Mouse (Mus musculus): Measurements from ENCODE around the gene Wdr18. TPM values are rescaled to one million over a fixed set of nuclear protein-coding genes. Genes with fewer than 3 reads are reported as not detected.

The Wdr18 gene
- polyA plus RNA-seq, 2 experiments, result 24.7 to 58.4 TPM

DNA sequence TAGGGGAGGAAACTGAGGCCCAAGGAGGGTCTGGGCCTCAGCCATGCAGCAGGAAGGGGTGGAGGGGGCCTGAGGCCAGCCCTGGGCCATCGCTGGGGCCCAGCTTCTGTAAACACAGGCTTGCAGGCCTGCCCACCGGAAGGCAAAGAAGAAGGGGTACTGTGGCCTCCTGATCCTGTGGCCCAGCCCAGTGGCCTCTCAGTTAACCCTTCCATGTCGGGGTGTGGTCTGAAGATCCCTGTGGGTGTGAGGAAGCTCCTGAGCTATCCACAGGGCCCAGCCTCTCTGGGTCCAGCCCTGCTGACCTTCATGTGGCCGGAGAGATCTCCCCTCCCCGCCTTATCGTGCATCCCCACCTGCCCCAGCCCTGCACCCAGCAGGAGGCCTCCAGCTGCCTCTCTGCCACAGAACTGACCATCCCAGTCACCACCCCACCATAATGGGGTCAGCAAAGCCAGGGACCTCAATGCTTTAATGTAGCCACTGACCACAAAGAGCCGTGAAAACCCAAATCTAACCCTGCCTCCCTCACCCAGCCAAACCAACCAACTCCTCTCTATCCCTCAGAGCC is 13.1 kb upstream of the Wdr18 start:
- 5% methylated on average over 7 of the region's 7 CpGs for WGBS (ENCODE audit: insufficient replicate concordance)
- peak overlapping the region; percentile 27 for H3K4me2 ChIP-seq (ENCODE audit: low read depth)
- H3K27ac ChIP-seq, result peak overlapping the region; percentile 29
- no peaks in the 10 kb centered on the region for H3K36me3 ChIP-seq (replicated peaks; ENCODE audit: control insufficient read depth, insufficient read depth, low read depth)
- H3K4me1 ChIP-seq (replicated peaks; ENCODE audit: control insufficient read depth in 2 of 2, insufficient read depth in 2 of 2, low read length in 1 of 2), result peaks cover 28 to 38% of the 10 kb centered on the region in 2 experiments
- H3K9me3 ChIP-seq (ENCODE audit: control insufficient read depth, low read length), result no peaks in the 10 kb centered on the region
- no peak overlapping the region; the same call in 1 of the 2 replicates for H3K9ac ChIP-seq (replicated peaks)
- DNase-seq (ENCODE audit: low read depth in 3 of 3, low spot score in 3 of 3), result no peak
- H3K27me3 ChIP-seq (ENCODE audit: control insufficient read depth, insufficient read depth, low read length), result no peaks in the 10 kb centered on the region
- H3K4me3 ChIP-seq (ENCODE audit: insufficient read depth in 1 of 2, low read depth in 2 of 2, low read length in 2 of 2), result no peak overlapping the region; a peak in 1 of 4 replicates
- no peak for TF ChIP-seq EP300 (IDR thresholded peaks at IDR 0.05; ENCODE audit: low read depth)
- TF ChIP-seq CTCF (IDR thresholded peaks at IDR 0.05; ENCODE audit: low read depth), result no peak
- peak; percentile 64 for ATAC-seq (ENCODE audit: insufficient read depth)

DNA sequence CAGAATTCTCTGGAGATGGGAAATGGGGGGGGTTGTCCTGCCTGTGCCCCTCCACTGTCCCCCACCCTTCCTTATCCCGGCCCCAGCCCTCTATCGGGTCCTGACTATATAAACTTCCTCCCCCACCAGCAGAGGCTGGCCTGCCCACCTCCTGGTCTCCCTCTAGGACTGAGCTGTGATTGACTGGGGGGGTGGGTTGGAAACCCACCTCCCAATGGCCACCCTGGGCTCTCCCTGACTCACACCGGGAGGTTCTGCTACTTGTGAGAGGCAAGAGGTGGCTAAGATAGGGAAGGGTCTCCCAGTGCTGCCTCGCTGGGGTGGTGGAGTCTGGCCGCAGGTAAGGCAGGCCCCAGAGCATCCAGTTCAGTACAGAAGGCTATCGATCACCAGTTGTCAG is 12.4 kb upstream of the Wdr18 start:
- DNase-seq (ENCODE audit: low read depth in 3 of 3, low spot score in 3 of 3), result no peak
- no peaks in the 10 kb centered on the region for H3K27me3 ChIP-seq (ENCODE audit: control insufficient read depth, insufficient read depth, low read length)
- H3K36me3 ChIP-seq (replicated peaks; ENCODE audit: control insufficient read depth, insufficient read depth, low read depth), result no peaks in the 10 kb centered on the region
- no peak overlapping the region for H3K4me2 ChIP-seq (ENCODE audit: low read depth)
- H3K9ac ChIP-seq (replicated peaks), result no peak overlapping the region
- TF ChIP-seq EP300 (IDR thresholded peaks at IDR 0.05; ENCODE audit: low read depth), result no peak
- no peak for TF ChIP-seq CTCF (IDR thresholded peaks at IDR 0.05; ENCODE audit: low read depth)
- 62% methylated on average over 6 of the region's 6 CpGs for WGBS (ENCODE audit: insufficient replicate concordance)
- no peak overlapping the region for H3K4me3 ChIP-seq (ENCODE audit: insufficient read depth in 1 of 2, low read depth in 2 of 2, low read length in 2 of 2)
- ATAC-seq (ENCODE audit: insufficient read depth), result no peak
- peaks cover 28 to 38% of the 10 kb centered on the region in 2 experiments for H3K4me1 ChIP-seq (replicated peaks; ENCODE audit: control insufficient read depth in 2 of 2, insufficient read depth in 2 of 2, low read length in 1 of 2)
- no peak overlapping the region for H3K27ac ChIP-seq
- no peaks in the 10 kb centered on the region for H3K9me3 ChIP-seq (ENCODE audit: control insufficient read depth, low read length)

DNA sequence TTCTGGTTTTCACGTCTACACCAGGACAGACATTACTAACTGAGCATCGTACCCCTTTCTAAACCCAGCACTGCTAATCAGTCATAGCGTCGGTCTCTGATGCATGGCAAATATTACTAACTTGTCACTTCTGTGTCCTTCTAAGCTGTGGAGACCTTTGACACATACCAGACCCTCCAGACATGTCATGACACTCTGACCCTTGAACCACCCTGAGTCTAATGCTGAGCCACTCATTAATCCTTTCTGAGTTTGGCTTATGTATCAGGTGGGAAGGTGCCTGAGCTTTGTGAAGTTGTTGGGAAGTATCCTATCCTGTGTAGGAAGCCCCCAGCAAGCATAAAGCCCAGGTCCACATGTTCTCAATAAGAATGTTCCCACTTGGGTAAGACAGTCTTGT is 10.1 kb upstream of the Wdr18 start:
- no peaks in the 10 kb centered on the region for H3K36me3 ChIP-seq (replicated peaks; ENCODE audit: control insufficient read depth, insufficient read depth, low read depth)
- H3K9ac ChIP-seq (replicated peaks), result no peak overlapping the region
- no peaks in the 10 kb centered on the region for H3K9me3 ChIP-seq (ENCODE audit: control insufficient read depth, low read length)
- peaks cover 19 to 23% of the 10 kb centered on the region in 2 experiments for H3K4me1 ChIP-seq (replicated peaks; ENCODE audit: control insufficient read depth in 2 of 2, insufficient read depth in 2 of 2, low read length in 1 of 2)
- no peak overlapping the region for H3K4me2 ChIP-seq (ENCODE audit: low read depth)
- DNase-seq (ENCODE audit: low read depth in 3 of 3, low spot score in 3 of 3) (no peak), ATAC-seq (ENCODE audit: insufficient read depth) (no peak)
- no peaks in the 10 kb centered on the region for H3K27me3 ChIP-seq (ENCODE audit: control insufficient read depth, insufficient read depth, low read length)
- 73% methylated on average over 4 of the region's 4 CpGs for WGBS (ENCODE audit: insufficient replicate concordance)
- no peak for TF ChIP-seq CTCF (IDR thresholded peaks at IDR 0.05; ENCODE audit: low read depth)
- no peak for TF ChIP-seq EP300 (IDR thresholded peaks at IDR 0.05; ENCODE audit: low read depth)
- H3K4me3 ChIP-seq (ENCODE audit: insufficient read depth in 1 of 2, low read depth in 2 of 2, low read length in 2 of 2), result no peak overlapping the region
- no peak overlapping the region for H3K27ac ChIP-seq

DNA sequence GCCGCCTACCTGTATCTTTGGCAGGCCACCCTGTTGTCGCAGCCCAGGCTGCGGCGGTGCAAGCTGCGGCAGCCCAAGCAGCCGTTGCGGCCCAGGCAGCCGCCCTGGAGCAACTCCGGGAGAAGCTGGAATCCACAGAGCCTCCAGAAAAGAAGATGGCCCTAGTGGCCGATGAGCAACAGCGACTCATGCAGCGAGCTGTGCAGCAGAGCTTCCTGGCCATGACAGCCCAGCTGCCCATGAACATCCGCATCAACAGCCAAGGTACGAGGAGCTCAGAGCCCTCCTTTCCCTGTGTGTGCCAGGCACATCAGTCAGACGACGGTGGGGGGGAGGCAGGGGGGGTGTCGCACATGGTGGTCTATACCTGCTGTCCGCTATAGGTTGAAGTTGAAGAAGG is 9.3 kb upstream of the Wdr18 start:
- no peak overlapping the region for H3K9ac ChIP-seq (replicated peaks)
- H3K4me1 ChIP-seq (replicated peaks; ENCODE audit: control insufficient read depth in 2 of 2, insufficient read depth in 2 of 2, low read length in 1 of 2), result peaks cover 14 to 17% of the 10 kb centered on the region in 2 experiments
- H3K4me2 ChIP-seq (ENCODE audit: low read depth), result no peak overlapping the region
- no peaks in the 10 kb centered on the region for H3K27me3 ChIP-seq (ENCODE audit: control insufficient read depth, insufficient read depth, low read length)
- DNase-seq (ENCODE audit: low read depth in 3 of 3, low spot score in 3 of 3) (no peak), ATAC-seq (ENCODE audit: insufficient read depth) (no peak)
- no peak overlapping the region for H3K27ac ChIP-seq
- H3K4me3 ChIP-seq (ENCODE audit: insufficient read depth in 1 of 2, low read depth in 2 of 2, low read length in 2 of 2), result no peak overlapping the region
- H3K9me3 ChIP-seq (ENCODE audit: control insufficient read depth, low read length), result no peaks in the 10 kb centered on the region
- no peak for TF ChIP-seq EP300 (IDR thresholded peaks at IDR 0.05; ENCODE audit: low read depth)
- 83% methylated on average over 18 of the region's 18 CpGs for WGBS (ENCODE audit: insufficient replicate concordance)
- no peaks in the 10 kb centered on the region for H3K36me3 ChIP-seq (replicated peaks; ENCODE audit: control insufficient read depth, insufficient read depth, low read depth)

DNA sequence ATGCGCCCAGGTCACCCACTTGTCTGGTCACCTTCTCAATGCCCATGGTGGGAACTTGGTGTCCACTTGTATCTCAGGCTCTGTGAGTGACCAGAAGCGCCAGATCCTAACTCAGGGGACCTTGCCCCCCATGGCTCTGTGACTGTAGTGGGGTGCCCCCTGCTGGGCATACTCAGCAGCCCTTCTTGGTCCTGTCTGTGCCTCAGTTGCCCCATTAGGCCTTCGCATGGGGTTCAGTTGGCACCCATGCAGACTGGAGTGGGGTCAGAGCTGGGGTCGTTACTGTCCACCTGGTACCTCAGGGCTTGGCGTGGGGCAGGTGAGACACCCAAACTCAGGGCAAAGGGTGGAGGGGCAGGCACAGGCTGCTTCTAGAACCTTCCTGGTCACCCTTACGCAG is 6.0 kb upstream of the Wdr18 start:
- TF ChIP-seq EP300 (IDR thresholded peaks at IDR 0.05; ENCODE audit: low read depth) (no peak), CTCF (IDR thresholded peaks at IDR 0.05; ENCODE audit: low read depth) (peak; percentile 85)
- Histone ChIP-seq H3K9ac (replicated peaks) (no peak overlapping the region), H3K36me3 (replicated peaks; ENCODE audit: control insufficient read depth, insufficient read depth, low read depth) (no peaks in the 10 kb centered on the region), H3K4me1 (replicated peaks; ENCODE audit: control insufficient read depth in 2 of 2, insufficient read depth in 2 of 2, low read length in 1 of 2) (peaks cover 0 to 4% of the 10 kb centered on the region in 2 experiments; a peak in 1 of 4 replicates), H3K4me2 (ENCODE audit: low read depth) (no peak overlapping the region), H3K27me3 (ENCODE audit: control insufficient read depth, insufficient read depth, low read length) (no peaks in the 10 kb centered on the region), H3K9me3 (ENCODE audit: control insufficient read depth, low read length) (no peaks in the 10 kb centered on the region), H3K4me3 (ENCODE audit: insufficient read depth in 1 of 2, low read depth in 2 of 2, low read length in 2 of 2) (no peak overlapping the region), H3K27ac (no peak overlapping the region)
- DNase-seq (ENCODE audit: low read depth in 3 of 3, low spot score in 3 of 3) (no peak), ATAC-seq (ENCODE audit: insufficient read depth) (no peak)
- WGBS (ENCODE audit: insufficient replicate concordance), result 71% methylated on average over 6 of the region's 6 CpGs

Data from liver, embryonic 14.5 days (tissue).